8 mouse cellular contexts compared by ENCODE assay signal in the genomic region with DNA sequence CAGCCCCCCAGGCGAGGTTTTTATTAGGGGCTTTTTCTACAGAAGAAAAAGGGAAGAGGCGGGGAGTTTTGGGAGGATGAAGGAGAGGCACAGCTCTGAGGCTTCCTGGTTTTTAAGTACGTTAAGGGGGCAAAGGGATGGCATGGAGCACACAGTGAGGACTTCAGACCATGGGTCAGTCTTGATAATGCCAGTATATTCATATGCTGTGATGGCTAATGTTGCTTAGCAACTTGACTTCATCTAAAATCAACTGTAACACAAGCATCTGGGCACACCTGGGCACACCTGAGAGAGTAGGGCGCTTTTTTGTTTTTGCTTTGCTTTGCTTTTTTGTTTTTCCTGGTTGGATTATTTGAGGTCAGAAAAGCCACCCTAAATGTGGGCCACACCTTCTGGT. TPM values are rescaled to one million over a fixed set of nuclear protein-coding genes. Genes with fewer than 3 reads are reported as not detected.
DNase-seq lines count a peak whose midpoint lies in the region; ATAC-seq and TF ChIP-seq lines count a peak whose summit lies in the region.

A gene (plus strand): TSS at position 301 of the 400 bp plus-strand sequence.

- H3K27ac ChIP-seq in kidney, embryonic 15.5 days = peak within 1 kb of the TSS; percentile 70
- H3K27ac ChIP-seq in embryonic facial prominence, embryonic 10.5 days (replicated peaks) = peak within 1 kb of the TSS; percentile 11
- no peak within 1 kb of the TSS for H3K27ac ChIP-seq in intestine, postnatal 0 days (ENCODE audit: low read depth, low read length)
- no peak within 1 kb of the TSS for H3K27ac ChIP-seq in midbrain, embryonic 15.5 days
- no peak within 1 kb of the TSS for H3K27ac ChIP-seq in gastrocnemius, adult 2 months

- no peaks in the 10 kb centered on the region for H3K9me3 ChIP-seq in kidney, embryonic 15.5 days (replicated peaks)
- no peaks in the 10 kb centered on the region for H3K9me3 ChIP-seq in embryonic facial prominence, embryonic 10.5 days
- no peaks in the 10 kb centered on the region for H3K9me3 ChIP-seq in intestine, postnatal 0 days (ENCODE audit: control insufficient read depth)
- H3K9me3 ChIP-seq in midbrain, embryonic 15.5 days = no peaks in the 10 kb centered on the region

- no peaks in the 10 kb centered on the region for H3K36me3 ChIP-seq in kidney, embryonic 15.5 days
- H3K36me3 ChIP-seq in embryonic facial prominence, embryonic 10.5 days (replicated peaks) = no peaks in the 10 kb centered on the region
- H3K36me3 ChIP-seq in intestine, postnatal 0 days (ENCODE audit: control insufficient read depth, insufficient read depth) = no peaks in the 10 kb centered on the region
- no peaks in the 10 kb centered on the region for H3K36me3 ChIP-seq in midbrain, embryonic 15.5 days (replicated peaks)

- H3K4me1 ChIP-seq in kidney, embryonic 15.5 days = peaks cover 39% of the 10 kb centered on the region
- H3K4me1 ChIP-seq in embryonic facial prominence, embryonic 10.5 days = peaks cover 34% of the 10 kb centered on the region
- 0 out of 2 replicates have a peak, but pooled peaks cover 7% of the 10 kb centered on the region for H3K4me1 ChIP-seq in intestine, postnatal 0 days (replicated peaks; ENCODE audit: control insufficient read depth, insufficient read depth, low read length)
- H3K4me1 ChIP-seq in midbrain, embryonic 15.5 days = no peaks in the 10 kb centered on the region

- no peak for DNase-seq in kidney, postnatal 10 days
- DNase-seq in embryonic facial prominence, embryonic 10.5 days (ENCODE audit: low spot score) = no peak
- DNase-seq in left cerebral cortex, postnatal 36 days (ENCODE audit: low spot score in 2 of 2) = no peak
- no peak for DNase-seq in left cerebral cortex, postnatal 4 days
- DNase-seq in gastrocnemius, adult 2 months = no peak

- TF ChIP-seq CTCF in intestine, postnatal 0 days (IDR thresholded peaks at IDR 0.05; ENCODE audit: low read depth) = no peak
- TF ChIP-seq CTCF in gastrocnemius, adult 2 months (IDR thresholded peaks at IDR 0.05) = no peak

- no peak within 1 kb of the TSS for H3K9ac ChIP-seq in kidney, embryonic 15.5 days
- H3K9ac ChIP-seq in intestine, postnatal 0 days (ENCODE audit: low read depth, low read length) = no peak within 1 kb of the TSS
- H3K9ac ChIP-seq in midbrain, embryonic 15.5 days = no peak within 1 kb of the TSS

- H3K27me3 ChIP-seq in kidney, embryonic 15.5 days = no peaks in the 10 kb centered on the region
- peaks cover 25% of the 10 kb centered on the region for H3K27me3 ChIP-seq in embryonic facial prominence, embryonic 10.5 days (replicated peaks; ENCODE audit: low read depth, poor library complexity, severe bottlenecking)
- H3K27me3 ChIP-seq in intestine, postnatal 0 days (replicated peaks; ENCODE audit: control insufficient read depth, insufficient read depth, low read length) = no peaks in the 10 kb centered on the region
- no peaks in the 10 kb centered on the region for H3K27me3 ChIP-seq in midbrain, embryonic 15.5 days (replicated peaks)

- 86% methylated on average over 4 of the region's 4 CpGs for WGBS in kidney, embryonic 15.5 days
- 78% methylated on average over 4 of the region's 4 CpGs for WGBS in embryonic facial prominence, embryonic 10.5 days
- WGBS in intestine, postnatal 0 days = 93% methylated on average over 4 of the region's 4 CpGs
- WGBS in midbrain, embryonic 15.5 days = 82% methylated on average over 4 of the region's 4 CpGs

- no peak for ATAC-seq in kidney, embryonic 15.5 days (replicated peaks; ENCODE audit: low FRiP score)
- no peak for ATAC-seq in intestine, postnatal 0 days
- ATAC-seq in midbrain, embryonic 15.5 days (replicated peaks) = no peak

- peak within 1 kb of the TSS; percentile 46 for H3K4me2 ChIP-seq in kidney, embryonic 15.5 days
- H3K4me2 ChIP-seq in intestine, postnatal 0 days (replicated peaks; ENCODE audit: low read depth) = peak within 1 kb of the TSS; percentile 42; the same call in 1 of the 2 replicates
- H3K4me2 ChIP-seq in midbrain, embryonic 15.5 days = no peak within 1 kb of the TSS

- intact Hi-C loops in left cerebral cortex, postnatal 36 days (cut with DNase I) = no loop called here
- intact Hi-C loops in left cerebral cortex, postnatal 4 days (cut with DNase I) = loop anchor here (5.0 kb wide), 1 partner anchor 75 kb away; no protein-coding TSS in a partner anchor
- intact Hi-C loops in gastrocnemius, adult 2 months (cut with DNase I) = no loop called here

- peak within 1 kb of the TSS; percentile 21 for H3K4me3 ChIP-seq in kidney, embryonic 15.5 days (replicated peaks)
- H3K4me3 ChIP-seq in embryonic facial prominence, embryonic 10.5 days = peak within 1 kb of the TSS; percentile 34
- H3K4me3 ChIP-seq in intestine, postnatal 0 days (ENCODE audit: low read depth, low read length) = peak within 1 kb of the TSS; percentile 20; the same call in 1 of the 2 replicates
- no peak within 1 kb of the TSS for H3K4me3 ChIP-seq in midbrain, embryonic 15.5 days
- H3K4me3 ChIP-seq in gastrocnemius, adult 2 months = no peak within 1 kb of the TSS

RNA-seq across cellular contexts. Expression of the gene that starts here (rescaled TPM):
- 55.2 and 59.7 TPM in 2 replicates for polyA plus RNA-seq in kidney, embryonic 15.5 days (2015; fragmentation: Nextera tagmentation; extraction: Ambion mirVana)
- 8.7 and 13.4 TPM in 2 replicates for polyA plus RNA-seq in embryonic facial prominence, embryonic 10.5 days (2016; fragmentation: Nextera tagmentation; extraction: Ambion mirVana)
- 122 and 133 TPM in 2 replicates for polyA plus RNA-seq in intestine, postnatal 0 days (2015; fragmentation: Nextera tagmentation; extraction: Ambion mirVana)
- polyA plus RNA-seq in midbrain, embryonic 15.5 days (2015; fragmentation: Nextera tagmentation; extraction: Ambion mirVana) = 14.9 and 18.8 TPM in 2 replicates
- total RNA-seq in left cerebral cortex, postnatal 36 days (2021) = 1 to 10 TPM; 3.6 to 4.2 TPM
- total RNA-seq in left cerebral cortex, postnatal 4 days (2021) = 1 to 10 TPM; 2.8 to 5.4 TPM
- 1 to 10 TPM in 1 of 2 experiments, under 1 TPM in 1; 0.69 to 1.4 TPM for total RNA-seq in gastrocnemius, adult 2 months (2021)

Comparison
In these comparisons a context has a peak if more than half of its experiments do, and no peak if none do; other contexts are left out.
1. H3K27ac ChIP-seq: peak in kidney, embryonic 15.5 days (single experiment) and embryonic facial prominence, embryonic 10.5 days (single experiment); none in intestine, postnatal 0 days (single experiment), midbrain, embryonic 15.5 days (single experiment) and gastrocnemius, adult 2 months (single experiment).
2. H3K4me3 ChIP-seq: peak in kidney, embryonic 15.5 days (single experiment), embryonic facial prominence, embryonic 10.5 days (single experiment) and intestine, postnatal 0 days (single experiment); none in midbrain, embryonic 15.5 days (single experiment) and gastrocnemius, adult 2 months (single experiment).